Mouse (Mus musculus): ENCODE results near the gene Nf2. TPM values are rescaled to one million over a fixed set of nuclear protein-coding genes. Genes with fewer than 3 reads are reported as not detected.
"Not testable (repeated sequence)": the region's sequence is repeated elsewhere in the genome, so short reads cannot be mapped to it uniquely, and the experiment has no call there.

Gene Nf2
- polyA plus RNA-seq, 1 experiment from 2014 or later = 67.0 TPM

DNA sequence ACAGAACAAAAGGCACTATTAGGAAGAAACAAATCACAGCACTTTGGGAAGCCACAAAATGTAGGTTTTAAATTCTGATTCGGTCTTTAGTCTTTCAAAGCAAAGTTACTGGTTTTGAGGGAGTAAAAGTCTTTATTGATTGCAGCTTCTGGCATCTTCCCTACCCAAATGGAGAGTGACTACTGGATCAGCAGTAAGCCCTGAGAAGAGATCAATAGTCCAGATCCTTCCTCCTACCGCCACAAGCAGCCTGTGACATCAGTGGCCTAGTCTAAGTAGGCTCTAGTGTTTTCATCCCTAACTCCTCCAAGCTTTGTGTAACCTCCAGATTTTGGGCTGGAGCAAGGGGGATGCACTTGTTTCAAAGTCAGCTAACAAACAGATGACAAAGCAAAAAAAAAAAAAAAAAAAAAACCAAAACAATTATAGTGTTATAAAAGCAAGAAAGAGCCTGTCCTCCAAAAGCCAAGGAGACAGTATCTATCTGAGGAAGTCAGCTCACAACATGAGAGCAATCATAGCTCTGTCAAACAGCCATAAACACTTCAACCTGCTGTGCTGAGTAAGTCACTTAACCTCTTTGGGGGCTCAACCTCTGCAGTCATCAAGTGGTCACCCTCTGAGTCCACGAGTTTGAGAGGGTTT lies 15.9 kb downstream of the Nf2 start:
- WGBS = 79% methylated on average over 3 of the region's 3 CpGs
- Histone ChIP-seq H3K4me2 (no peak overlapping the region), H3K4me1 (replicated peaks) (0 out of 2 replicates have a peak, but pooled peaks cover 3% of the 10 kb centered on the region), H3K9me3 (no peaks in the 10 kb centered on the region), H3K27me3 (no peaks in the 10 kb centered on the region), H3K9ac (no peak overlapping the region), H3K27ac (no peak overlapping the region), H3K36me3 (no peaks in the 10 kb centered on the region), H3K4me3 (no peak overlapping the region)
- no peak for ATAC-seq (ENCODE audit: low FRiP score)

DNA sequence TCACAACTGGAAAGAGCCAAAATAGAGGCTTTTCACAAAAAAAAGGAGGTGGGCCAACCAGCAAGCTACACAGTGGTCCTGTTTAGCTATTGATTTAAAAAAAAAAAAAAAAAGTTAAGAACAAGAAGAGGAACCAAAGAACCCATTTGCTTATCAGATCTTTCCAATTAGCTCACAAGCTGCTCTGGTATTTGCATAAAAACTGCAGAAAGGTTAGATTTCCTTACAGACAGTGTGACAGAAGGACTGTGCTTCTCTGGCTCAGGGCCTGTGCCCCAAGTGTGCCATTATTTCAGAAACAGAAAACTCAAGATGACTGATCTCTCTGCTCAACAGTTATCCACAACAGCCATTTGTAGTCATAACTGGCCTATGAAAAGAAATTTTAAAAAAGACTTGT lies 18.3 kb downstream of the Nf2 start:
- Histone ChIP-seq H3K4me1 (replicated peaks) (0 out of 2 replicates have a peak, but pooled peaks cover 3% of the 10 kb centered on the region), H3K4me2 (no peak overlapping the region), H3K4me3 (no peak overlapping the region), H3K9me3 (no peaks in the 10 kb centered on the region), H3K27me3 (no peaks in the 10 kb centered on the region), H3K36me3 (no peaks in the 10 kb centered on the region), H3K9ac (no peak overlapping the region), H3K27ac (no peak overlapping the region)
- ATAC-seq (ENCODE audit: low FRiP score) = no peak

DNA sequence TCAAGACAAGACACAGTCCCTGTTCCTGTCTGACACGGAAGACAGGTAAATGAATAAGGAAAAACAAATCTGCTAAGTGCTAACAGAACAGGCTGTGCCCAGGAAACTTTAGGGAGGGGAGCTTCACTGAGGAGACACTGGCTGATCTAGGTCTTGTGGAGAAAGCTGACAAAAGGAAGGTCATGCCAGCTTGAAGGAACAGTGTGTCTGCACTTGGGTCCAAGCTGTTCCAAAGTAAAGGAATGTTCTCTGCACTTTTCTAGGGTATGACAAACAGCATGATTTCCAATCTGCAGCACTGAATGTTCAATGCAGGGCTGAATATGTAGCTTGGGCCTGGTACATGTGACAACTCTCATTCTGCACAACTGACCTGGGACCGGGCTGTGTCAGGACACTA lies 21.4 kb downstream of the Nf2 start:
- H3K27ac ChIP-seq = no peak overlapping the region
- no peaks in the 10 kb centered on the region for H3K36me3 ChIP-seq
- no peak overlapping the region for H3K4me3 ChIP-seq
- H3K9me3 ChIP-seq = no peaks in the 10 kb centered on the region
- ATAC-seq (ENCODE audit: low FRiP score) = no peak
- 78% methylated on average over 2 of the region's 2 CpGs for WGBS
- H3K9ac ChIP-seq = no peak overlapping the region
- no peak overlapping the region for H3K4me2 ChIP-seq
- no peaks in the 10 kb centered on the region for H3K27me3 ChIP-seq
- 0 out of 2 replicates have a peak, but pooled peaks cover 3% of the 10 kb centered on the region for H3K4me1 ChIP-seq (replicated peaks)

DNA sequence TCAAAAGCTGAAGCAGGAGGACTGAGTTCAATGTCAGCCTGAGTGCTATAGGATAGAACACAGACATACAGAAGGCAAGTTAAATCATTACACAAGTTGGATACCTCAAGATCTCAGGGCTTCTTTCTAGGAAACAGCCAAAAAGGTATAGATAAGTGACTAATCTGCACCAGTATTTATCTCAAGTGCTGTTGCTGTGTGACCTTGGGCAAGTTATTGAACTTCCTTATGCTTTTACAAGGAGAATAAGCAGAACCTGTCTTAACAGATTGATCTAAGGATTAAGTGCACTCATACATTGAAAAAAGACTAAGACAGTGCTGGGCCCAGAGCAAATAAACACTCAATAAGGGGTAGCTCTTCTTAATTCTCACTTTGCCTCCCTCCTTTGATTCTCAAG lies 22.0 kb downstream of the Nf2 start:
- Histone ChIP-seq H3K4me2 (no peak overlapping the region), H3K36me3 (no peaks in the 10 kb centered on the region), H3K9me3 (no peaks in the 10 kb centered on the region), H3K9ac (no peak overlapping the region), H3K4me1 (replicated peaks) (0 out of 2 replicates have a peak, but pooled peaks cover 3% of the 10 kb centered on the region), H3K27ac (no peak overlapping the region), H3K27me3 (no peaks in the 10 kb centered on the region), H3K4me3 (no peak overlapping the region)
- ATAC-seq (ENCODE audit: low FRiP score) = no peak

DNA sequence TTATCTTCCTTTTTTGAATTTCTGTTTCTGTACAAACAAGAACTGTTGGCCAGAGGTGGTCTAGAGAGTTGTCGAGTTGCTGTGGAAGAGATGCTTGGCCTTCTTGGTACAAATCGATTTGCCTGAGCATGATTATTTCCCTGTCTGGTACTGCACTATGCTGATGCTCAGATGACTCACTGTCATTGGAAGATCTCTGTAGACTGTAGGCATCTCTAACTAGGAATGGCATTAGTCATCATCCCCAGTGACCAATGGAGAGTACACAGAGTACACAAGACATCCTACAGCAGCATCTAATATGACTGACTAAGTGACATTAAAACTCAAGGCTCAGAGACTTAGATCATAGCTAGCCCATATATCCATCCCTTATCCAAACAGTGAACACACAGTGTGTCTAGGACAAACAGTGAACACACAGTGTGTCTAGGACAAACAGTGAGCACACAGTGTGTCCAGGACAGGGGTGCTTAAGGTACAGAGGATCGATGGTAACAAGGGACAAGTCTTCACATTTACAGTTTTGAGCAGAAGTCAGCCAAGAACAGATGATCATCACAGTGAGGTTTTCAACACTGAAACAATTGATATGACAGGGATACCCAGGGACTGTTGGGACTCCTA lies 23.1 kb downstream of the Nf2 start:
- WGBS = 94% methylated on average over 3 of the region's 3 CpGs
- Histone ChIP-seq H3K4me2 (no peak overlapping the region), H3K4me1 (replicated peaks) (0 out of 2 replicates have a peak, but pooled peaks cover 3% of the 10 kb centered on the region), H3K36me3 (no peaks in the 10 kb centered on the region), H3K4me3 (no peak overlapping the region), H3K27ac (no peak overlapping the region), H3K27me3 (no peaks in the 10 kb centered on the region), H3K9me3 (no peaks in the 10 kb centered on the region), H3K9ac (no peak overlapping the region)
- ATAC-seq (ENCODE audit: low FRiP score) = no peak

- H3K27me3 ChIP-seq = no peaks in the 10 kb centered on the region
- no peaks in the 10 kb centered on the region for H3K36me3 ChIP-seq
- H3K4me1 ChIP-seq (replicated peaks) = no peaks in the 10 kb centered on the region
- H3K27ac ChIP-seq = no peak overlapping the region
- no peak overlapping the region for H3K9ac ChIP-seq
- H3K4me3 ChIP-seq = no peak overlapping the region
- no peak overlapping the region for H3K4me2 ChIP-seq
- ATAC-seq (ENCODE audit: low FRiP score) = no peak
- no peaks in the 10 kb centered on the region for H3K9me3 ChIP-seq
- WGBS = 91% methylated on average over 6 of the region's 6 CpGs
Measured at GRCm38 (mm10) chr11:4823655-4824312, 25.6 kb downstream of the Nf2 start.

DNA sequence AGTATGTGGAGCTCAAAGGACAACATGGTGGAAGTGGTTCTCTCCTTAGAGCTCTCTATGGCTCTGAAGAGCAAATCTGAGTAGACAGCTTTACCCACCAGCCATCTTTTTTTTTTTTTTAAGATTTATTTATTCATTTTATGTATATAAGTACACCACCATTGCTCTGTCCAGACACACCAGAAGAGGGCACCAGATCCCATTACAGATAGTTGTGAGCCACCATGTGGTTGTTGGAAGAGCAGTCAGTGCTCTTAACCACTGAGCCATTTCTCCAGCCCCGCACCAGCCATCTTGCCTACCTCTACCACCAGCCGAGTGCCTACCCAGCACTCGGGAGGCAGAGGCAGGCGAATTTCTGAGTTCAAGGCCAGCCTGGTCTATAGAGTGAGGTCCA lies 26.9 kb downstream of the Nf2 start:
- not testable (repeated sequence) for H3K4me1 ChIP-seq (replicated peaks); ATAC-seq (ENCODE audit: low FRiP score); H3K27me3 ChIP-seq; H3K4me3 ChIP-seq; H3K27ac ChIP-seq; H3K36me3 ChIP-seq; H3K9ac ChIP-seq; H3K4me2 ChIP-seq; H3K9me3 ChIP-seq
- WGBS = 95% methylated on average over 4 of the region's 4 CpGs

GRCm38 (mm10) chr11:4821492-4822445 lies 27.6 kb downstream of the Nf2 start:
- ATAC-seq (ENCODE audit: low FRiP score) = peak; percentile 57
- H3K9ac ChIP-seq = no peak overlapping the region
- no peaks in the 10 kb centered on the region for H3K9me3 ChIP-seq
- no peak overlapping the region for H3K4me2 ChIP-seq
- no peaks in the 10 kb centered on the region for H3K27me3 ChIP-seq
- no peaks in the 10 kb centered on the region for H3K4me1 ChIP-seq (replicated peaks)
- H3K27ac ChIP-seq = no peak overlapping the region
- no peak overlapping the region for H3K4me3 ChIP-seq
- H3K36me3 ChIP-seq = no peaks in the 10 kb centered on the region
- WGBS = 50% methylated on average over 6 of the region's 7 CpGs

DNA sequence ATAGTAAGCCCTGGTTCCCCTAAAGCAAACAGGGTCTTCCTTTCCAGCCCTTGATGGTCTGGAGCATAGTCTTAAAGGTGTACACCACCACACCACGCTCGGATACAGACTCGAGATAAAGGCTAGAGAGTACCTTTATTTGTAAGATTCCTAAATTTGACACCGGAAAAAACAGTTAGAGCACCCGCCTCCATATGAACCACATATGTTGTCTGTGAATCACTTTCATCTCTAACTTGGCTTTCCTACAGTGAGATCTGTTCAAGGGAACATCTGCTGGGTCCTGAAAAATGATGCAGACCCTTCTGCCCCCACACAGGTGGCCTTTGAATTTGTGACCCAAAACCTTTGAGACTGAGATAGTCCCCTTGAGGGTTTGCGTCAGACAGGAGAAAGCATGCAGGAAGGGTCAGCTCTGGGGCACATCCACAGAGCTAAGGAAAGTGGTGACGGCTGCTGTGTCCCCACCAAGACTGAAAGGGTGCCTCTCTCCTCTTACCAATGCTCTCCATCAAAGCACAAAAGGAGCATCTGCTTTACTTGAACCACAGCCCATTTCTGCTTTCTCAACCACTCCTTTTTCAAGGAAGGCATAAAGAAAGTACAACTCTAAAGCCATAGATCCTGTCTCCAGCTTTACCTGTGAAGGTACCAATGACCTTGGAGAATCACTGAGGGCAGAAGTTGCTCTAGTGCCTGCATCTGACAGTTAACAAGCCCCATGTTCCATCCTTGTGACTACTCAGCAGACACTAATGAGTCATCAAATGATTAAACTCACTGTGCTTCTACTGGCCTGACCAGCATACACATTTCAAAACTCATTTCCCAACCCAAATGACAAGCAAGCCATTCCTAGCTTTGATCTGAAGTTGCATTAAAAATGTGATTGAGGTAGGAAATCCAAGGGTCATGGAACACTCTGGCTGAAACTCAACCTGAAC lies 34.6 kb downstream of the Nf2 start:
- Histone ChIP-seq H3K4me3 (no peak overlapping the region), H3K27ac (no peak overlapping the region), H3K27me3 (no peaks in the 10 kb centered on the region), H3K4me1 (replicated peaks) (peaks cover 8% of the 10 kb centered on the region), H3K36me3 (0 out of 2 replicates have a peak, but pooled peaks cover 5% of the 10 kb centered on the region), H3K9ac (no peak overlapping the region), H3K4me2 (no peak overlapping the region), H3K9me3 (no peaks in the 10 kb centered on the region)
- 89% methylated on average over 7 of the region's 7 CpGs for WGBS
- ATAC-seq (ENCODE audit: low FRiP score) = no peak

DNA sequence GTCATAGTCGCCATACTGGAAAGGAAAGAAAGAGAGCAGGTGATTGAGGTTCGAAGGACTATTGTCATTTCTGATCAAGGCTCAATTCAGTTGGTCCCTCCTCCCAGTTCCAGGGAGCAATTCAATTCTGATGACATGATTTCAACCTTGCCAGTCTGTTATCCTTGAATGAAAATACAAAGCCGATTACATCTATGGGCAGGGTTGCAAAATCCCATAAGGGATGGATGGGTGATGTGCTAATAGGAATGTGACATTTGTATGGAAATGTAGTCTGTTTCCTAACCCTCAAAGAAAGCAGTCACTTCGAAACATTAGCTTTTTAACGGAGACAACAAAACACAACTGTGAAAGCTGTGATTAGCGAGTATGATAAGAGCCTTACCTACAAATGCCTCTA lies 41.0 kb downstream of the Nf2 start:
- H3K27ac ChIP-seq = no peak overlapping the region; the same call in 1 of the 2 replicates
- H3K27me3 ChIP-seq = no peaks in the 10 kb centered on the region
- 77% methylated on average over 6 of the region's 6 CpGs for WGBS
- ATAC-seq (ENCODE audit: low FRiP score) = no peak
- H3K9me3 ChIP-seq = no peaks in the 10 kb centered on the region
- H3K4me1 ChIP-seq (replicated peaks) = peaks cover 10% of the 10 kb centered on the region
- H3K4me2 ChIP-seq = no peak overlapping the region
- peaks cover 9% of the 10 kb centered on the region; the same call in 1 of the 2 replicates for H3K36me3 ChIP-seq
- no peak overlapping the region for H3K9ac ChIP-seq
- H3K4me3 ChIP-seq = no peak overlapping the region

DNA sequence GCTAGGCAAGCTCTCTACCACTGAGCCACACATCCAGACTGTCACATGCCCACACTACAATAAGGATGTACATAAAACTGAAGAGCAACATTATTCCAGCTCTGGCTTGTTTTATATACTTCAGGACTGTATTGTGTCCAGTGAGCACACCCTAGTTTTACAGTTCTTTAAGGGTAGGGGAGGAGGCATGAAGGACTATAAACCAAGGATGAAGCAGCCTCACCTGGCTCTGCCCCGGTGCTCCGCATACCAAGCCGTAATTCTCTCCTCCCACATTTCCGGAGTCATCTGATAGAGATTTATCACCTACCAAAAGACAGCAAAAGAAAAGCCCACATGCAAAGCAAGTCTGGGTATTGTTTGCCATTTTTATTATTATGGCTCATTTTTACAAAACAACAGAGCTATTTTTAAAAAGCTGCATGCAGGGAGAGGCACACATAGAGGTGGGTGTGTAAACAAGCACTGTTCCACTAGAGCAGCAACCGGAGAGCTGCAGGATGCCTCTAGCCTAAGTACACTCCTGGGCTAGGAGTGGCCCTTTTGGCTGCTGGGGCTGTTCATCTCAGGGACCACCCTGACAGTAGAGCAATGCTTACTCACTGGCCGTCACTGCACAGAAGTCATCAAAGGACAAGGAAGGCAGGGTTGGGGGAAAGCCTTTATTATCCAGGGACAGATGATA lies 43.2 kb downstream of the Nf2 start:
- H3K36me3 ChIP-seq = peaks cover 17% of the 10 kb centered on the region
- 69% methylated on average over 6 of the region's 6 CpGs for WGBS
- no peaks in the 10 kb centered on the region for H3K9me3 ChIP-seq
- H3K27me3 ChIP-seq = no peaks in the 10 kb centered on the region
- H3K4me3 ChIP-seq = no peak overlapping the region
- no peak overlapping the region for H3K4me2 ChIP-seq
- H3K9ac ChIP-seq = no peak overlapping the region
- peaks cover 15% of the 10 kb centered on the region for H3K4me1 ChIP-seq (replicated peaks)
- no peak for ATAC-seq (ENCODE audit: low FRiP score)
- H3K27ac ChIP-seq = no peak overlapping the region
